Mouse (Mus musculus) effector memory CD4-positive, alpha-beta T cell, adult 5 months (primary cell): Measurements from ENCODE around the gene Zbtb45. TPM values are rescaled to one million over a fixed set of nuclear protein-coding genes. Genes with fewer than 3 reads are reported as not detected.

ENCODE experiments used
- polyA plus RNA-seq: library from polyadenylated mRNA; unstranded; fragments of 100-300 nt; shearing (Covaris generic); gene quantifications from one replicate; pipeline ENCODE4 v1.2.1, GENCODE M21; 2017

Gene Zbtb45
- 6.3 TPM for polyA plus RNA-seq

DNA sequence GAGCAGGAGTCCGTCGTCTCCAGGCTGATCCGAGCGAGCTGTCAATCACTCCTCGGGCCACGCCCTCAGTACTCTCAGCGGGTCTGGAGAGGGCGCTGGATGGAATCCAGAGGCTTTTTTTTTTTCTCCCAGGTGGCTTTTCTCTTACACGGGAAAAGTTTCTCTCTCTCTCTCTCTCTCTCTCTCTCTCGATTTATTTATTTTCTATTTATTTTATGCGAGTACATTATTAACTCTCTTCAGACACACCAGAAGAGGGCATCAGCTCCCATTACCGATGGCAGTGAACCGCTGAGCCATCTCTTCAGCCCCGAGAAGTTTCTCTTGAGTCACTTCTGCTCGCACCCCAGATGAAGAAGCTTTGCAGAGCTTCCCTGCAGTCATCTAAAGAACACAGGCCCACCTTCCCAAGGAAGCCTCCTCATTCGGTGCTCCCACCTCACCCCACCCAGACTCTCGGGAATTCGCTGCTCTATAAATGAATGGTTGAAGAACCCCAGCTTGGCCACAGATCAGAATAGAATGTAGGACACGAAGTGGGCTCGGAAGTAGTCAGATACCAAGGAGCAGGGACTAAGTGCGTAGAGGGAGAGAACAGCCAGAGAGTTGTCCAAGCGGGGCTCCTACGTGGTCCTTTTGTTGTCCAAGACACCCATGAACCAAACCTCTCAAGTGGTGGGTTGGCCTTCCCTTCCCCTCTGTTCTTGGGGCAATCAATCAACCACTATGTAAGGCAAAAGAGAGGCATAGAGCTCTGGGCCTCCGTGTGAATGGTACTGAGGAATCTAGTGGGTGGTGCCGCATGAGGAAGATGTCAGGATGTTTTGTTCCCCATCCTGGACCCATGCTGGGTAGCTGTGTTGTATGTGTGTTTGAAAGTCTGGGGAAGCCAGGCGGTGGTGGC, at the start of gene Zbtb45:
TSS of gene Zbtb45 (minus strand) at position 30 of the 904 bp plus-strand sequence.

GRCm38 (mm10) chr7:13054287-13055010, 44.6 kb upstream of the Zbtb45 start, which contains the start of gene Mzf1:
TSS of gene Mzf1 (minus strand) at chr7:13054764.

GRCm38 (mm10) chr7:13037901-13038555, 28.2 kb upstream of the Zbtb45 start, which contains the start of gene Ube2m:
TSS of gene Ube2m (minus strand) at chr7:13038275.

DNA sequence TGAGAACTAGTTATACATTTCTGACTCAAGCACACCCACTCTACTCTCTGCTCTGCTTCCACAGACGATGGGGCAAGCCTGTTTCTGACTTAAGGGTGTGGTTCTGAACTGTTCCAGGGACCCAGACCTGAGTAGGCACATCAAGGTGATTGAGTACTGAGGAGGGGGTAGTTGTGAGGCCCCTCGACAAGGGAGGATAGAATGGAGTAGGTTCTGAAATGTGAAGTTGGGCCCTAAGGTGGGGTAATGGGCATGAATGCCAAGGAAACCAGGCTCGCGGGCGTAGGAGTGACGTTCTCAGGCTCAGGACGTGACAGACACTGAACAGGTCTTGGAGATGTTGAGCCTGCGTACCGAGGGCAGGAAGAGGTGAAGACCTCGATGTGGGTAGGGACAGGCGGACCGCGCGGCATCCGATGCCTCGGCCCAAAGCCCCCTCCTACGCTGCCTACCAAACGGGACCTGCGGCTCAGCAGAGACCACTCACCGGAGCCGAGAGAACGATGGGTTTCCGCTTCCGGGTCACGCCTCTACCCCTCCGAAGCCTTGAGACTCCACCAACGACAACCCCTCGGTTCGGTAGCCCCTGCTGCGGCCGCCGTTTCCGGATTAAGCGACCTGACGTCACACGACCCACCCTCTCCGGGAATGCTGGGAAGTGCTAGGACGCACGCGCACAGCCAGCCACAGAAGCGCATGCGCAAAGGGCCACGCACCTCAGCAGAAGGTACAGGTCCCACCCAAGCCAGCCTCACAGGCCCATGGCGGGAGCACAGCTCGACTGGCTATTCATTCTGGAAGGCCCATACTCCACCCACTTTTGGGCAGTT, 24.5 kb upstream of the Zbtb45 start, which contains the start of gene Chmp2a:
TSS of gene Chmp2a (minus strand) at position 660 of the 830 bp plus-strand sequence.

DNA sequence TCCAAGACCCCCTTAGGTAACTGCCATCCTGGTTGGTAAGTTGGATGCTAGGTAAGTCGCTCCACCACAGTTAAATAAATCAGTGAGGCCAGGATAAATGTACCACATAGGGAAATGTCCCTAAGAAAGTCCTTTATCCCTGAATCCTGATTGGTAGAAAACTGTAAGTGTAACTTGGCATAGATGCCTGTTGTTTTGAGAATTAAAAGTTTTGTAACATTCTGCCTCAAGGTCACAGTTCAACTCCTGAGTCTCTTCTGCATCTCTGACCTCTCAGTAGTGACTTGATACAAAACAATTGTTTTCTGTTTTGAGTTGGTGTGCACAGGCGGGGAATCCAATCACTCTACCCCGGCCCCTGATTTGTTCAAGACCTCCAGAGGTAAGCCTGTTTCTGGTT, 11.0 kb downstream of the Zbtb45 start, which contains the start of gene Trim28:
TSS of gene Trim28 (plus strand) at position 264 of the 400 bp plus-strand sequence.

GRCm38 (mm10) chr7:12998053-12998452, 11.8 kb downstream of the Zbtb45 start, which contains the start of gene Slc27a5:
TSS of gene Slc27a5 (minus strand) at chr7:12998192.

GRCm38 (mm10) chr7:12977682-12978389, 32.0 kb downstream of the Zbtb45 start, which contains the start of gene Zfp446:
TSS of gene Zfp446 (plus strand) at chr7:12977848.

GRCm38 (mm10) chr7:12965678-12966091, 44.1 kb downstream of the Zbtb45 start, which contains the start of gene Zfp324:
TSS of gene Zfp324 (plus strand) at chr7:12965838.

Other genes with a start within 250 kb of the Zbtb45 start
- 12.5 TPM for gene Zscan18, start 206.4 kb downstream of the Zbtb45 start, polyA plus RNA-seq
- 7.6 TPM for gene Zfp329, start 191.2 kb downstream of the Zbtb45 start, polyA plus RNA-seq
- gene Zfp110, start 175.3 kb downstream of the Zbtb45 start, polyA plus RNA-seq: 91.6 TPM
- 0.42 TPM for gene Zfp128, start 128.9 kb downstream of the Zbtb45 start, polyA plus RNA-seq
- 5.2 TPM for gene Zscan22, start 112.2 kb downstream of the Zbtb45 start, polyA plus RNA-seq
- 1,062 TPM for gene Rps5, start 87.7 kb downstream of the Zbtb45 start, polyA plus RNA-seq
- not detected for gene Rnf225, start 82.6 kb downstream of the Zbtb45 start, polyA plus RNA-seq
- 0.60 TPM for gene Zfp324, start 44.2 kb downstream of the Zbtb45 start, polyA plus RNA-seq
- 3.5 TPM for gene Zfp446, start 32.2 kb downstream of the Zbtb45 start, polyA plus RNA-seq
- gene Slc27a5, start 11.8 kb downstream of the Zbtb45 start, polyA plus RNA-seq: 0.21 TPM
- gene Trim28, start 10.9 kb downstream of the Zbtb45 start, polyA plus RNA-seq: 106 TPM
- gene Chmp2a, start 24.8 kb upstream of the Zbtb45 start, polyA plus RNA-seq: 163 TPM
- 133 TPM for gene Ube2m, start 28.2 kb upstream of the Zbtb45 start, polyA plus RNA-seq
- 0.09 TPM for gene Mzf1, start 44.7 kb upstream of the Zbtb45 start, polyA plus RNA-seq
- not detected for gene Vmn1r85, start 85.1 kb upstream of the Zbtb45 start, polyA plus RNA-seq
- gene Vmn1r86, start 109.9 kb upstream of the Zbtb45 start, polyA plus RNA-seq: not detected
- 0.16 TPM for gene Vmn1r87, start 130.1 kb upstream of the Zbtb45 start, polyA plus RNA-seq
- 0.07 TPM for gene Vmn1r88, start 149.5 kb upstream of the Zbtb45 start, polyA plus RNA-seq
- not detected for gene Vmn1r89, start 203.0 kb upstream of the Zbtb45 start, polyA plus RNA-seq